Mouse (Mus musculus): ENCODE measurements around the gene Cntf.
"Not testable (repeated sequence)": the region's sequence is repeated elsewhere in the genome, so short reads cannot be mapped to it uniquely, and the experiment has no call there.

GRCm38 (mm10) chr19:12720919-12721318 is 44.5 kb downstream of the Cntf start:
- not testable (repeated sequence) for TF ChIP-seq POLR2A (IDR thresholded peaks at IDR 0.05; ENCODE audit: insufficient read depth, low read depth, low read length); CTCF (IDR thresholded peaks at IDR 0.05)

All from heart, adult 2 months (tissue).